Mouse (Mus musculus) forebrain, embryonic 14.5 days (tissue): ENCODE results near the gene Fntb. TPM values are rescaled to one million over a fixed set of nuclear protein-coding genes. Genes with fewer than 3 reads are reported as not detected.

Experiments used
- ATAC-seq: fragments of 200-750 bp; cut with Nextera tagmentation; 2 replicates; pipeline ENCODE4 v1.8.0; 2017; ENCODE audit warnings: mild to moderate bottlenecking, moderate library complexity
- DNase-seq: peaks from one replicate; pipeline ENCODE4 v3.0.0-alpha.2; 2015; ENCODE audit warnings: low spot score
- H3K27ac ChIP-seq: fragments of 300-500 bp; sonication (generic); 2 replicates; pipeline ENCODE4 v1.5.1; 2014; ENCODE audit warnings: low read depth, mild to moderate bottlenecking, control low read depth, low read length, moderate library complexity
- H3K27me3 ChIP-seq: fragments of 300-500 bp; sonication (generic); replicated peaks from 2 replicates; pipeline ENCODE4 v1.6.1; 2014; ENCODE audit warnings: low read length, control low read depth, mixed read lengths; ENCODE audit not compliant: control insufficient read depth, insufficient read depth
- H3K36me3 ChIP-seq: fragments of 300-500 bp; sonication (generic); 2 replicates; pipeline ENCODE4 v1.6.1; 2014; ENCODE audit warnings: low read length, control low read depth; ENCODE audit not compliant: control insufficient read depth, insufficient read depth
- H3K4me1 ChIP-seq: fragments of 300-500 bp; sonication (generic); 2 replicates; pipeline ENCODE4 v1.6.1; 2014; ENCODE audit warnings: antibody characterized with exemption, low read length, control low read depth; ENCODE audit not compliant: control insufficient read depth, insufficient read depth
- H3K4me2 ChIP-seq: fragments of 300-500 bp; sonication (generic); 2 replicates; pipeline ENCODE4 v1.6.1; 2014; ENCODE audit warnings: mild to moderate bottlenecking, control low read depth, low read length
- H3K4me3 ChIP-seq: fragments of 300-500 bp; sonication (generic); 2 replicates; pipeline ENCODE4 v1.5.1; 2014; ENCODE audit warnings: low read depth, low read length, control low read depth
- H3K9ac ChIP-seq: fragments of 300-500 bp; sonication (generic); 2 replicates; pipeline ENCODE4 v1.6.1; 2014; ENCODE audit warnings: mild to moderate bottlenecking, low read length, control low read depth, moderate library complexity
- H3K9me3 ChIP-seq: fragments of 300-500 bp; sonication (generic); replicated peaks from 2 replicates; pipeline ENCODE4 v1.6.1; 2016; ENCODE audit warnings: low read length, control low read depth, mixed read lengths; ENCODE audit not compliant: control insufficient read depth
- WGBS: fragments of 180-500 bp; shearing (Covaris S2); extraction: QIAGEN DNeasy Blood & Tissue Kit; methylation state at CpG from one replicate; pipeline ENCODE4 v1.1.7; 2014; 5-methylcytosine and 5-hydroxymethylcytosine counted together
- polyA plus RNA-seq: library from polyadenylated mRNA; unstranded; fragments of >200 nt; fragmentation: Nextera tagmentation; extraction: Ambion mirVana; gene quantifications from 2 replicates; pipeline ENCODE4 v1.2.1, GENCODE M21; 2014

Gene Fntb
- polyA plus RNA-seq, 1 experiment from 2014 or later, result 39.0 TPM

- ATAC-seq (0 out of 2 replicates have a peak, but pooled peaks have one; percentile 10), DNase-seq (peak; percentile 64)
- H3K36me3 ChIP-seq, result no peaks in the 10 kb centered on the region
- WGBS, result 56% methylated on average over 7 of the region's 7 CpGs
- no peaks in the 10 kb centered on the region for H3K27me3 ChIP-seq
- no peak overlapping the region for H3K4me2 ChIP-seq
- H3K9ac ChIP-seq, result no peak overlapping the region
- H3K4me1 ChIP-seq, result no peaks in the 10 kb centered on the region
- H3K27ac ChIP-seq, result no peak overlapping the region
- no peak overlapping the region for H3K4me3 ChIP-seq
- H3K9me3 ChIP-seq, result no peaks in the 10 kb centered on the region
Measured at GRCm38 (mm10) chr12:76803700-76804252, 38.4 kb downstream of the Fntb start.

GRCm38 (mm10) chr12:76805056-76805811 is 39.8 kb downstream of the Fntb start:
- Histone ChIP-seq H3K4me3 (no peak overlapping the region), H3K27me3 (no peaks in the 10 kb centered on the region), H3K27ac (no peak overlapping the region), H3K9me3 (no peaks in the 10 kb centered on the region), H3K4me2 (no peak overlapping the region), H3K9ac (no peak overlapping the region), H3K4me1 (no peaks in the 10 kb centered on the region), H3K36me3 (no peaks in the 10 kb centered on the region)
- whole genome bisulfite sequencing, result 90% methylated on average over 10 of the region's 10 CpGs
- no peak for ATAC-seq
- DNase-seq, result no peak

GRCm38 (mm10) chr12:76807796-76808195 is 42.4 kb downstream of the Fntb start:
- WGBS, result 84% methylated on average over 10 of the region's 10 CpGs
- Histone ChIP-seq H3K36me3 (no peaks in the 10 kb centered on the region), H3K4me2 (no peak overlapping the region), H3K4me3 (no peak overlapping the region), H3K9ac (no peak overlapping the region), H3K9me3 (no peaks in the 10 kb centered on the region), H3K27me3 (no peaks in the 10 kb centered on the region), H3K4me1 (no peaks in the 10 kb centered on the region), H3K27ac (no peak overlapping the region)
- DNase-seq (no peak), ATAC-seq (no peak)

- Histone ChIP-seq H3K36me3 (no peaks in the 10 kb centered on the region), H3K4me1 (no peaks in the 10 kb centered on the region), H3K4me2 (no peak overlapping the region), H3K9me3 (no peaks in the 10 kb centered on the region), H3K4me3 (no peak overlapping the region), H3K27me3 (no peaks in the 10 kb centered on the region), H3K27ac (no peak overlapping the region), H3K9ac (no peak overlapping the region)
- ATAC-seq (no peak), DNase-seq (no peak)
- WGBS, result 92% methylated on average over 5 of the region's 5 CpGs
Measured at GRCm38 (mm10) chr12:76810491-76810890, 45.1 kb downstream of the Fntb start.

GRCm38 (mm10) chr12:76811006-76811405 is 45.6 kb downstream of the Fntb start:
- no peak overlapping the region for H3K9ac ChIP-seq
- ATAC-seq, result no peak
- no peak for DNase-seq
- no peaks in the 10 kb centered on the region for H3K4me1 ChIP-seq
- no peak overlapping the region for H3K4me2 ChIP-seq
- no peaks in the 10 kb centered on the region for H3K36me3 ChIP-seq
- H3K27me3 ChIP-seq, result no peaks in the 10 kb centered on the region
- no peaks in the 10 kb centered on the region for H3K9me3 ChIP-seq
- H3K27ac ChIP-seq, result no peak overlapping the region
- H3K4me3 ChIP-seq, result no peak overlapping the region
- WGBS, result 86% methylated on average over 4 of the region's 4 CpGs

GRCm38 (mm10) chr12:76813543-76813942 is 48.2 kb downstream of the Fntb start:
- DNase-seq (no peak), ATAC-seq (no peak)
- Histone ChIP-seq H3K4me3 (no peak overlapping the region), H3K36me3 (no peaks in the 10 kb centered on the region), H3K9ac (no peak overlapping the region), H3K27me3 (no peaks in the 10 kb centered on the region), H3K4me1 (no peaks in the 10 kb centered on the region), H3K27ac (no peak overlapping the region), H3K4me2 (no peak overlapping the region), H3K9me3 (no peaks in the 10 kb centered on the region)
- 87% methylated on average over 10 of the region's 10 CpGs for WGBS

- Histone ChIP-seq H3K27ac (no peak overlapping the region), H3K36me3 (no peaks in the 10 kb centered on the region), H3K4me1 (no peaks in the 10 kb centered on the region), H3K4me3 (no peak overlapping the region), H3K9me3 (no peaks in the 10 kb centered on the region), H3K27me3 (no peaks in the 10 kb centered on the region), H3K9ac (no peak overlapping the region), H3K4me2 (no peak overlapping the region)
- DNase-seq, result no peak
- 80% methylated on average over 2 of the region's 2 CpGs for WGBS
- ATAC-seq, result no peak
Measured at GRCm38 (mm10) chr12:76814120-76814519, 48.7 kb downstream of the Fntb start.

- ATAC-seq, result no peak
- H3K4me2 ChIP-seq, result no peak overlapping the region
- H3K9me3 ChIP-seq, result no peaks in the 10 kb centered on the region
- H3K4me1 ChIP-seq, result peaks cover 4% of the 10 kb centered on the region; the same call in 1 of the 2 replicates
- WGBS, result 65% methylated on average over 4 of the region's 4 CpGs
- no peaks in the 10 kb centered on the region; the same call in 1 of the 2 replicates for H3K27me3 ChIP-seq
- no peak overlapping the region for H3K4me3 ChIP-seq
- no peak overlapping the region for H3K27ac ChIP-seq
- no peaks in the 10 kb centered on the region for H3K36me3 ChIP-seq
- DNase-seq, result no peak
- no peak overlapping the region for H3K9ac ChIP-seq
Measured at GRCm38 (mm10) chr12:76816720-76817119, 51.3 kb downstream of the Fntb start.

GRCm38 (mm10) chr12:76817176-76817575 is 51.8 kb downstream of the Fntb start:
- no peak overlapping the region for H3K27ac ChIP-seq
- H3K36me3 ChIP-seq, result no peaks in the 10 kb centered on the region
- H3K4me1 ChIP-seq, result peaks cover 4% of the 10 kb centered on the region; the same call in 1 of the 2 replicates
- ATAC-seq, result no peak
- no peaks in the 10 kb centered on the region; the same call in 1 of the 2 replicates for H3K27me3 ChIP-seq
- no peak overlapping the region for H3K9ac ChIP-seq
- WGBS, result 55% methylated on average over 4 of the region's 4 CpGs
- no peak for DNase-seq
- H3K4me3 ChIP-seq, result no peak overlapping the region
- H3K9me3 ChIP-seq, result no peaks in the 10 kb centered on the region
- no peak overlapping the region for H3K4me2 ChIP-seq
